Mouse (Mus musculus) liver, embryonic 14.5 days (tissue): ENCODE results near the gene Phldb1. TPM values are rescaled to one million over a fixed set of nuclear protein-coding genes. Genes with fewer than 3 reads are reported as not detected.

Experiments
- ATAC-seq: fragments of 200-750 bp; cut with Nextera tagmentation; 2 replicates; pipeline ENCODE4 v1.8.0; 2017; ENCODE audit warnings: moderate number of reproducible peaks, mild to moderate bottlenecking, moderate library complexity; ENCODE audit not compliant: insufficient read depth
- DNase-seq, 3 experiments: peaks; one replicate each; pipeline ENCODE4 v3.0.0-alpha.2; 2012 to 2013; ENCODE audit warnings: low read depth in 3 of 3, low spot score in 3 of 3
- H3K27ac ChIP-seq: fragments of 300-500 bp; sonication (generic); 2 replicates; pipeline ENCODE4 v1.5.1; 2014; ENCODE audit warnings: moderate library complexity, mild to moderate bottlenecking, control low read depth, inconsistent platforms
- H3K27me3 ChIP-seq: fragments of 300-500 bp; sonication (generic); 2 replicates; pipeline ENCODE4 v1.6.1; 2014; ENCODE audit warnings: mild to moderate bottlenecking, low read length, moderate library complexity; ENCODE audit not compliant: control insufficient read depth, insufficient read depth
- H3K36me3 ChIP-seq: fragments of 300-500 bp; sonication (generic); replicated peaks from 2 replicates; pipeline ENCODE4 v1.6.1; 2014; ENCODE audit warnings: low read depth; ENCODE audit not compliant: control insufficient read depth, insufficient read depth
- H3K4me1 ChIP-seq, 2 experiments: fragments of 200-500 bp in 1 of 2; fragments of 300-500 bp in 1 of 2; sonication (generic) in 1 of 2; replicated peaks; 2 replicates each; pipeline ENCODE4 v1.6.1; 2012 to 2014; ENCODE audit warnings: antibody characterized with exemption in 1 of 2, inconsistent platforms in 1 of 2, low read length in 1 of 2; ENCODE audit not compliant: control insufficient read depth in 2 of 2, insufficient read depth in 2 of 2
- H3K4me2 ChIP-seq: fragments of 300-500 bp; sonication (generic); 2 replicates; pipeline ENCODE4 v1.6.1; 2014; ENCODE audit warnings: low read depth, mild to moderate bottlenecking, control low read depth, moderate library complexity
- H3K4me3 ChIP-seq, 2 experiments: fragments of 200-500 bp in 1 of 2; fragments of 300-500 bp in 1 of 2; sonication (generic) in 1 of 2; 2 replicates each; pipeline ENCODE4 v1.5.1; 2012 to 2014; ENCODE audit warnings: low read depth in 2 of 2, low read length in 2 of 2, mild to moderate bottlenecking in 2 of 2, control low read depth in 1 of 2, inconsistent platforms in 1 of 2, moderate library complexity in 1 of 2; ENCODE audit not compliant: insufficient read depth in 1 of 2
- H3K9ac ChIP-seq: fragments of 300-500 bp; sonication (generic); replicated peaks from 2 replicates; pipeline ENCODE4 v1.6.1; 2014; ENCODE audit warnings: mild to moderate bottlenecking, control low read depth, moderate library complexity
- H3K9me3 ChIP-seq: fragments of 300-500 bp; sonication (generic); 2 replicates; pipeline ENCODE4 v1.6.1; 2016; ENCODE audit warnings: low read length, mixed read lengths; ENCODE audit not compliant: control insufficient read depth
- CTCF ChIP-seq: IDR thresholded peaks from 2 replicates; pipeline ENCODE4 v1.5.1; 2016; ENCODE audit warnings: antibody characterized with exemption, low read depth, control low read depth
- EP300 ChIP-seq: IDR thresholded peaks from 2 replicates; pipeline ENCODE4 v1.6.1; 2016; ENCODE audit warnings: antibody characterized with exemption, low read depth
- WGBS: fragments of 180-500 bp; shearing (Covaris S2); extraction: QIAGEN DNeasy Blood & Tissue Kit; methylation state at CpG from one replicate; pipeline ENCODE4 v1.1.7; 2014; ENCODE audit not compliant: insufficient replicate concordance; 5-methylcytosine and 5-hydroxymethylcytosine counted together
- polyA plus RNA-seq, 2 experiments: library from polyadenylated mRNA; depleted of rRNA in 1 of 2; stranded (reverse) in 1 of 2; unstranded in 1 of 2; fragments of >200 nt; fragmentation: Nextera tagmentation in 1 of 2; extraction: Ambion mirVana in 1 of 2; gene quantifications; 2 replicates each; pipeline versions ENCODE4 v1.2.1 to v1.2.3; 2012 to 2014

Gene Phldb1
- polyA plus RNA-seq, 2 experiments: 1.6 to 2.6 TPM

DNA sequence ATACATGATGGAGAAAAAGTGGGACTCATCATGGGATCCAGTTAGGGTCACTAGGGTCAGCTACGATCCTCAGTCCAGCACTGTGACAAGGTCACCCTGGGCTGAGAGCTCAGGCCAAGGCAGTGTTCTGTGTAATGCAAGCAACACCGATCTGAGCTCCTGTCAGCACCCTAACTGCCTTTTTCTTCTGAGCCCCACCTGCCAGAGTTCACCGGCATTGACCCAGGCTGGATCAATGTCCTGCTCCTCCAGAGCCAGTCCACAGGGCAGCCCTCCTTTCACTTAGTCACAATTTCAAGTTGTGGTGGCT, 13.2 kb downstream of the Phldb1 start:
- DNase-seq: no peak
- TF ChIP-seq CTCF (no peak), EP300 (no peak)
- Histone ChIP-seq H3K4me1 (peaks cover 3 to 22% of the 10 kb centered on the region in 2 experiments), H3K4me3 (no peak overlapping the region), H3K27ac (no peak overlapping the region), H3K9me3 (no peaks in the 10 kb centered on the region), H3K36me3 (no peaks in the 10 kb centered on the region), H3K9ac (no peak overlapping the region), H3K27me3 (no peaks in the 10 kb centered on the region), H3K4me2 (peak overlapping the region; percentile 62; the same call in 1 of the 2 replicates)
- 63% methylated on average over 3 of the region's 3 CpGs for WGBS
- ATAC-seq: 0 out of 2 replicates have a peak, but pooled peaks have one; percentile 2

DNA sequence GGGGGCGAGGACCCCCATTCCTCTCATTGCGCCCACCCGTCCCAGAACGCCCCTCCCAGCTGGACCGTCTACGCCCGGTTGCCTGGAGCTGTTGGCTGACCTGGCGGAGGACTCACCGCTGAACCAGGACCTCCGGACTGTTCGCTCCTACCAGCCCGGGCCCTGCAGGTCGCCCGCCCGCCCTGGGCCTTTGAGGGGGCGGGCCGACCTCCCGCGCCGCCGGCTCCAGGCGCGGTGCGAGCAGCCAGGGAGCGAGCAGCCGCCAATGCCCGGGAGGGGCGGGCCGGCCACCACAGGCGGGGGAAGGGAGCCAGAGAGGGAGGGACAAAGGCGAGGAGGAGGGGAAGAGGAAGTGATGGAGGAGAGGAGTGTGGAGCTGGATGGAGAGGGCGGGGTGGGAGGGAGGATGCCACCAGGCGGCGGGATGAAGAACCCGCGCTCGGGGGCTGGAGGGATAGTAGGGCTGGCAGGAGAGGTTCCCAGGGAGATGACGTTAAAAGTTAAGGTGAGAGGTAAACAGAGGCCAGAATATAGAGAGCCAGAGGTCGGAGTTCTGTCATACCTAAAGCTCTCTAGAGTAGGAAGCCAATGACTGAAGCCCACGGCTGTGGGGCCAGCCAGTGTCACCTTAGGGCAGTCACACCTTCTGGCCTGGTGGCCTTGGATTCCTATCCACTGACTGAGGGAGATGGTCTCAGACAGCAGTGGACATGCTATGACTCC, 13.7 kb downstream of the Phldb1 start:
- Histone ChIP-seq H3K4me3 (peak overlapping the region; percentile 44 to 45), H3K27ac (no peak overlapping the region), H3K36me3 (no peaks in the 10 kb centered on the region), H3K9me3 (no peaks in the 10 kb centered on the region), H3K9ac (no peak overlapping the region; the same call in 1 of the 2 replicates), H3K27me3 (no peaks in the 10 kb centered on the region), H3K4me1 (peaks cover 3 to 23% of the 10 kb centered on the region in 2 experiments), H3K4me2 (peak overlapping the region; percentile 62)
- WGBS: 2% methylated on average over 40 of the region's 40 CpGs
- ATAC-seq (peak; percentile 71), DNase-seq (peak; percentile 33 to 44 (median 41))
- TF ChIP-seq CTCF (peak; percentile 26; the same call in 1 of the 2 replicates), EP300 (no peak)

DNA sequence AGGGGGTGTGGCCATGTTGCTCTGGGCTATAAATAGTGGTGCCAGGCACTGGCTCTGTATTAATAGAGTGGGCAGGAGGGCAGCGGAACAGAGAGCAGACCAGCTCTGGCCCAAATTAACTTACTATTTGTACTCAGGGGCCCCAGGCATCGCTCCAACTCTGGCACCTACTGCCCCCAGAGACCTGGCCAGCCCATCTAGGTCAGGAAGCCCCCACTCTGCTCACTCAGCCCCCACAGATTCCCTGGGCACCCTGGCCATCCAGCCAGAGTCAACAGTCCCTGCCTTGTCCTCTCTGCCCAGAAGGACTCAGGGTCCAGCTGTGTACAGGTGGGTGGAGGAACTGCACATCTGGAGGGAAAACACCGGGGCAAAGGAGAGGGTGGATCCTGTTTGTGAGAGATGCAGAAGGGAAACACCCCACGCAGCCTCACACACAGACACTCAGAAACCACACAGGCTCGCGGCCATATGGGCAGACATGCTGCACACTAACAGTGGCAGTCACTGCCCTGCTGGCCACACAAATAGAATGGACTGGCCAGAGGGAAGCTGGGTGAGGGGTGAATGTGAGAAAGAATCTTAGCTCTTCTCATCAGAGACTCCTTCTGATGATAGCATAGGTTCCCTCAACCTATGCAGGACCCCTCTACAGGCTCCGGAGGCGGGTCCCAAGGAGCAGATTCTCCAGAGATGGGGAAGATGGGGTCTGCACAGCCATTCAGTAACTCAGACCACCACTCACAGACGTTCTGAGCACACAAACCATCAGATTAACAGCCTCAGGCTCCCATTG, 14.4 kb downstream of the Phldb1 start:
- Histone ChIP-seq H3K27me3 (no peaks in the 10 kb centered on the region), H3K27ac (no peak overlapping the region), H3K4me3 (peak overlapping the region; percentile 44 to 45), H3K9me3 (no peaks in the 10 kb centered on the region), H3K4me1 (peaks cover 3 to 23% of the 10 kb centered on the region in 2 experiments), H3K36me3 (no peaks in the 10 kb centered on the region), H3K9ac (no peak overlapping the region; the same call in 1 of the 2 replicates), H3K4me2 (peak overlapping the region; percentile 62)
- DNase-seq (no peak), ATAC-seq (no peak; the same call in 1 of the 2 replicates)
- TF ChIP-seq EP300 (no peak), CTCF (0 out of 2 replicates have a peak, but pooled peaks have one; percentile 15)
- 17% methylated on average over 9 of the region's 9 CpGs for WGBS

DNA sequence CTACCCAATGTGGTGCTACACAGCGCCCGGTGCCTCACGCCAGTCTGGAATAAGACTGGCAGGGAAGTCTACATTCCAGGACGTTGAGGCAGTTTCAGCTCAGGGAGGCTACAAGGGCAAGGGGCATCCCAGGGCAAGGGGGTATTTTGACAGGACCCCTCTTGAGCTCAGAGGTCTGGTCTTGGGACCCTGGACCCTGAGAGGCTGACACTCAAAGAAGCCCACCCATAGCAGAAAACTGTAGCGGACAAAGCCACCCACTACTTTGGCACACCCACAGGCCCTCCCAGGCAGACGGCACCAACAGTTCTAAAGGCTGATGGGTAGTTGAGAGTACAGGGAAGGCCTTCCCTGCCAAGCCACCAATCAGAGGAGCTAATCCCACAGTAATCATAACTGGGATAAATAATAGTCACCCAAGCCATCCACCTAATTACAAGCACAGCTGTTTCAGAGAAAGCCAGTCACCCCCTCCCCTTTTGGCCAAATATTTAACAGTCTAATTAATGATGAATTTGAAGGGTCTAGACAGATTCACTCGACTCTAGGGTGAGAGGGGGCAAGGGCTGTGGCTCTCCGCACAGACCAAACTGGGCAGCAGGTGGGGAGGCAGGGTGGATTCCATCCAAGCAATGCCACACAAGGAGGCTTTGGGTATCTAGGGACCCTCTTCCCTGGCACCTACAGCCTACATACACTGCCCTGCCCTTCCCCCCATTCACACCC, 15.2 kb downstream of the Phldb1 start:
- H3K27ac ChIP-seq: no peak overlapping the region
- no peak for ATAC-seq
- no peaks in the 10 kb centered on the region for H3K9me3 ChIP-seq
- H3K4me2 ChIP-seq: no peak overlapping the region
- 67% methylated on average over 8 of the region's 8 CpGs for WGBS
- H3K9ac ChIP-seq: no peak overlapping the region
- TF ChIP-seq EP300 (no peak), CTCF (no peak)
- no peak overlapping the region for H3K4me3 ChIP-seq
- H3K27me3 ChIP-seq: no peaks in the 10 kb centered on the region
- H3K36me3 ChIP-seq: no peaks in the 10 kb centered on the region
- H3K4me1 ChIP-seq: peaks cover 3 to 23% of the 10 kb centered on the region in 2 experiments
- no peak for DNase-seq
